Mouse (Mus musculus) adrenal gland, postnatal 4 days (tissue): ENCODE data around the gene Rpl23. TPM values are rescaled to one million over a fixed set of nuclear protein-coding genes. Genes with fewer than 3 reads are reported as not detected.

Experiments
- DNase-seq, 2 experiments: peaks; one replicate each; pipeline ENCODE4 v3.0.0; 2021 to 2022; ENCODE audit warnings: low spot score in 2 of 2, mixed read lengths in 2 of 2
- microRNA-seq: library from miRNA; unstranded; fragments of <30 nt; microRNA quantifications from one replicate; pipeline ENCODE4 v1.2.0, GENCODE M21; 2021
- total RNA-seq, 2 experiments: library from RNA; stranded (reverse); gene quantifications; 2 replicates each; pipeline ENCODE4 v1.2.3; 2021

Gene Rpl23
- total RNA-seq, 2 experiments from 2014 or later, result 1,280 to 1,304 TPM

GRCm38 (mm10) chr11:97728311-97728710, 53.9 kb downstream of the Rpl23 start:
- DNase-seq, result no peak

Small RNAs within 50 kb of the gene (microRNA-seq; reads per million reads assigned to microRNA genes)
- gene Mir8102, result not detected

Other genes starting within 250 kb of the Rpl23 start
- 10 to 100 TPM; 12.0 to 14.3 TPM for gene Srcin1, start 206.3 kb downstream of the Rpl23 start, total RNA-seq
- 1 to 10 TPM; 4.2 to 4.7 TPM for gene Epop, start 152.7 kb downstream of the Rpl23 start, total RNA-seq
- gene Mllt6, start 119.0 kb downstream of the Rpl23 start, total RNA-seq, result 10 to 100 TPM; 49.0 to 59.7 TPM
- 100 to 1,000 TPM; 105 to 109 TPM for gene Cisd3, start 96.6 kb downstream of the Rpl23 start, total RNA-seq
- gene Pcgf2, start 81.9 kb downstream of the Rpl23 start, total RNA-seq, result 10 to 100 TPM; 69.9 to 71.5 TPM
- gene Psmb3, start 79.0 kb downstream of the Rpl23 start, total RNA-seq, result 100 to 1,000 TPM; 193 to 221 TPM
- 10 to 100 TPM; 36.0 to 39.1 TPM for gene Pip4k2b, start 37.7 kb downstream of the Rpl23 start, total RNA-seq
- gene Cwc25, start 15.9 kb downstream of the Rpl23 start, total RNA-seq, result 10 to 100 TPM; 23.0 to 24.5 TPM
- gene 1700001P01Rik, start 6.5 kb downstream of the Rpl23 start, total RNA-seq, result under 1 TPM in 1 of 2 experiments, not detected in 1; 0.87 TPM
- gene Lasp1, start 16.6 kb upstream of the Rpl23 start, total RNA-seq, result 100 to 1,000 TPM; 184 to 192 TPM
- gene B230217C12Rik, start 58.3 kb upstream of the Rpl23 start, total RNA-seq, result 1 to 10 TPM; 6.6 to 6.7 TPM
- gene Fbxo47, start 101.7 kb upstream of the Rpl23 start, total RNA-seq, result 1 to 10 TPM; 1.2 to 1.8 TPM
- gene Plxdc1, start 204.0 kb upstream of the Rpl23 start, total RNA-seq, result 10 to 100 TPM; 12.5 to 13.3 TPM
- gene Arl5c, start 213.7 kb upstream of the Rpl23 start, total RNA-seq, result 1 to 10 TPM; 1.6 to 1.9 TPM
- gene Cacnb1, start 240.6 kb upstream of the Rpl23 start, total RNA-seq, result 10 to 100 TPM; 18.8 TPM
- 1,000 to 10,000 TPM; 1,362 to 1,367 TPM for gene Rpl19, start 244.3 kb upstream of the Rpl23 start, total RNA-seq